ENCODE assay signal across 29 mouse cellular contexts in the genomic region with DNA sequence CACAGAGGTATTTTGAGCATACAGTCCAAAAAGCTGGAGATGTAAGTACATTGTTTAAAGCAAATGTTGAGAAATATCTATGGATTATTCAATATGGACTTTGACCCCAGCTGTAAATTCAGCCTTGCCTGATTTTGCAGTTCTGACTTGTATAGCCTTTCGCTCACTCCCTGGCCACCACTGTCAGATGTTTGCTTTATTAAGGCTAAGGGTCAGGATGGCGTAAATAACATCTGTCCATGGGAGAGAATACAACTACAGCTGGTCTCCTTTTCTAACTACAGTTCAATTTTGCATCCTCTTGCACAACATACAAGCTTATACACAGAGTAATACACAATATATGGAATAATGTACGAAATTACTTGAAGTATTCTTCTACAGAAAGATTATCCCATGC.
DNase-seq lines count a peak whose midpoint lies in the region; ATAC-seq and TF ChIP-seq lines count a peak whose summit lies in the region.
"Had no signal": no experiment of that assay in that cellular context is flagged by ENCODE, and none has a peak within 500 bp of the region (broad histone marks: within the 10 kb centered on the region; RNA-seq: fewer than 3 reads in every experiment).

No protein-coding gene starts in this region.

- no peak for TF ChIP-seq POLR2A in lung, adult 2 months (IDR thresholded peaks at IDR 0.05; ENCODE audit: borderline replicate concordance, extremely low read depth, low read depth, low read length)

- H3K27ac ChIP-seq in lung, embryonic 14.5 days (ENCODE audit: low read depth): no peak overlapping the region
- H3K27ac ChIP-seq in intestine, embryonic 16.5 days (ENCODE audit: low read length): no peak overlapping the region
- peak overlapping the region; percentile 74 for H3K27ac ChIP-seq in liver, postnatal 0 days (ENCODE audit: low read depth)
- H3K27ac ChIP-seq: embryonic facial prominence, embryonic 12.5 days; hindbrain, embryonic 12.5 days; layer of hippocampus, adult 2 months; neural tube, embryonic 12.5 days; stomach, postnatal 0 days had no signal

- 67% methylated on average over 3 of the region's 3 CpGs for WGBS in lung, embryonic 14.5 days
- WGBS in lung, adult 2 months: 65% methylated on average over 3 of the region's 3 CpGs
- 62% methylated on average over 3 of the region's 3 CpGs for WGBS in intestine, embryonic 16.5 days
- 50% methylated on average over 3 of the region's 3 CpGs for WGBS in liver, postnatal 0 days (ENCODE audit: insufficient replicate concordance)

- no peak for TF ChIP-seq EP300 in liver, postnatal 0 days (IDR thresholded peaks at IDR 0.05; ENCODE audit: low read depth)

- TF ChIP-seq CTCF in lung, embryonic 14.5 days (IDR thresholded peaks at IDR 0.05; ENCODE audit: low read depth): no peak
- TF ChIP-seq CTCF in lung, adult 2 months (IDR thresholded peaks at IDR 0.05; ENCODE audit: insufficient read depth, low read length): no peak
- no peak for TF ChIP-seq CTCF in liver, postnatal 0 days (IDR thresholded peaks at IDR 0.05; ENCODE audit: low read depth)

- no peaks in the 10 kb centered on the region for H3K9me3 ChIP-seq in lung, embryonic 14.5 days (ENCODE audit: low read depth, low read length)
- no peaks in the 10 kb centered on the region for H3K9me3 ChIP-seq in intestine, embryonic 16.5 days (ENCODE audit: control insufficient read depth, low read length)
- no peaks in the 10 kb centered on the region for H3K9me3 ChIP-seq in liver, postnatal 0 days (ENCODE audit: low read length)
- H3K9me3 ChIP-seq: embryonic facial prominence, embryonic 12.5 days; hindbrain, embryonic 12.5 days; neural tube, embryonic 12.5 days had no signal

- peak; percentile 68 for DNase-seq in lung, embryonic 14.5 days
- no peak for DNase-seq in lung, adult 2 months
- DNase-seq in liver, postnatal 0 days: no peak
- DNase-seq in yolk sac, embryonic 10.5 days (ENCODE audit: low spot score): peak; percentile 3
- DNase-seq in gastrocnemius, postnatal 25 days: no peak
- DNase-seq in cerebellum, postnatal 36 days: no peak
- DNase-seq: adrenal gland, postnatal 14 days; cerebellum, adult 11 months; cerebellum, adult 9-10 months; embryo, embryonic 11 days; gastrocnemius, postnatal 14 days; heart, adult 18-20 months; heart, postnatal 36 days; kidney, adult 18-20 months; kidney, postnatal 36 days; right cerebral cortex, adult 18-20 months; spleen, adult 18-20 months; thymus, adult 18-20 months; thymus, postnatal 25 days had no signal

- H3K4me3 ChIP-seq in lung, embryonic 14.5 days (ENCODE audit: low read depth, low read length): no peak overlapping the region
- no peak overlapping the region for H3K4me3 ChIP-seq in lung, adult 2 months (replicated peaks; ENCODE audit: extremely low read depth, low read depth, low read length)
- H3K4me3 ChIP-seq in intestine, embryonic 16.5 days (ENCODE audit: low read length): no peak overlapping the region
- no peak overlapping the region for H3K4me3 ChIP-seq in liver, postnatal 0 days (ENCODE audit: low read depth, low read length)
- H3K4me3 ChIP-seq: embryonic facial prominence, embryonic 12.5 days; hindbrain, embryonic 12.5 days; layer of hippocampus, adult 2 months; neural tube, embryonic 12.5 days had no signal

- ATAC-seq in lung, embryonic 14.5 days (ENCODE audit: insufficient read depth): peak; percentile 46; the same call in 1 of the 2 replicates
- ATAC-seq in intestine, embryonic 16.5 days: peak; percentile 68
- peak; percentile 97 for ATAC-seq in liver, postnatal 0 days
- ATAC-seq: CD4-positive, CD25-positive, alpha-beta regulatory T cell, adult 4 months; forebrain, embryonic 14.5 days; midbrain, embryonic 16.5 days had no signal

- H3K27me3 ChIP-seq in lung, embryonic 14.5 days (ENCODE audit: insufficient read depth, low read length): no peaks in the 10 kb centered on the region
- H3K27me3 ChIP-seq in intestine, embryonic 16.5 days (replicated peaks; ENCODE audit: control insufficient read depth, insufficient read depth, low read length): no peaks in the 10 kb centered on the region
- H3K27me3 ChIP-seq in liver, postnatal 0 days (ENCODE audit: insufficient read depth, low read length): no peaks in the 10 kb centered on the region
- H3K27me3 ChIP-seq: embryonic facial prominence, embryonic 12.5 days; hindbrain, embryonic 12.5 days; neural tube, embryonic 12.5 days had no signal

- H3K4me2 ChIP-seq in lung, embryonic 14.5 days: no peak overlapping the region
- no peak overlapping the region for H3K4me2 ChIP-seq in intestine, embryonic 16.5 days (ENCODE audit: low read depth, low read length)
- no peak overlapping the region for H3K4me2 ChIP-seq in liver, postnatal 0 days (ENCODE audit: low read depth, low read length)
- H3K4me2 ChIP-seq: embryonic facial prominence, embryonic 12.5 days; heart, embryonic 11.5 days; hindbrain, embryonic 12.5 days; neural tube, embryonic 12.5 days had no signal

- H3K36me3 ChIP-seq in lung, embryonic 14.5 days (ENCODE audit: insufficient read depth): no peaks in the 10 kb centered on the region
- no peaks in the 10 kb centered on the region for H3K36me3 ChIP-seq in intestine, embryonic 16.5 days (ENCODE audit: control insufficient read depth, insufficient read depth, low read length)
- no peaks in the 10 kb centered on the region for H3K36me3 ChIP-seq in liver, postnatal 0 days (replicated peaks; ENCODE audit: insufficient read depth, low read length)
- H3K36me3 ChIP-seq: embryonic facial prominence, embryonic 12.5 days; hindbrain, embryonic 12.5 days; neural tube, embryonic 12.5 days had no signal

- H3K9ac ChIP-seq in lung, embryonic 14.5 days: no peak overlapping the region
- H3K9ac ChIP-seq in intestine, embryonic 16.5 days (ENCODE audit: low read depth, low read length): no peak overlapping the region
- H3K9ac ChIP-seq in liver, postnatal 0 days (replicated peaks): no peak overlapping the region
- H3K9ac ChIP-seq: embryonic facial prominence, embryonic 12.5 days; hindbrain, embryonic 12.5 days; neural tube, embryonic 12.5 days had no signal

- H3K4me1 ChIP-seq in lung, embryonic 14.5 days (ENCODE audit: insufficient read depth): peaks cover 5% of the 10 kb centered on the region; the same call in 1 of the 2 replicates
- no peaks in the 10 kb centered on the region for H3K4me1 ChIP-seq in lung, adult 2 months (ENCODE audit: control insufficient read depth, insufficient read depth, low read length)
- peaks cover 10% of the 10 kb centered on the region; the same call in 1 of the 2 replicates for H3K4me1 ChIP-seq in intestine, embryonic 16.5 days (ENCODE audit: control insufficient read depth, insufficient read depth, low read length)
- H3K4me1 ChIP-seq in liver, postnatal 0 days (ENCODE audit: insufficient read depth): peaks cover 3% of the 10 kb centered on the region; the same call in 1 of the 2 replicates
- H3K4me1 ChIP-seq: embryonic facial prominence, embryonic 12.5 days; hindbrain, embryonic 12.5 days; neural tube, embryonic 12.5 days had no signal

Comparison
In these comparisons a context has a peak if more than half of its experiments do, and no peak if none do; other contexts are left out.
1. DNase-seq: peak in lung, embryonic 14.5 days (single experiment) and yolk sac, embryonic 10.5 days (single experiment); none in lung, adult 2 months (single experiment), liver, postnatal 0 days (single experiment), gastrocnemius, postnatal 25 days (single experiment) and cerebellum, postnatal 36 days (0 of 2).
2. ATAC-seq: peak in every context shown above with its lines; median percentile 97 in liver, postnatal 0 days; 68 in intestine, embryonic 16.5 days; 46 in lung, embryonic 14.5 days.